Mouse (Mus musculus) granulocyte monocyte progenitor cell, adult 5-6 weeks (primary cell): ENCODE results near the gene Tars. TPM values are rescaled to one million over a fixed set of nuclear protein-coding genes. Genes with fewer than 3 reads are reported as not detected.

ENCODE experiments used
- ATAC-seq: replicated peaks from 2 replicates; pipeline ENCODE4 v1.8.0; 2016; ENCODE audit warnings: mild to moderate bottlenecking, moderate TSS enrichment, inconsistent platforms; ENCODE audit not compliant: poor library complexity, severe bottlenecking
- total RNA-seq, 2 experiments: library from RNA; stranded (forward) in 1 of 2; stranded (reverse) in 1 of 2; fragments of 200-712, 200-1000 nt in 1 of 2; fragments of >200 nt in 1 of 2; fragmentation: Nextera tagmentation in 1 of 2; gene quantifications; 2 replicates each; pipeline ENCODE4 v1.2.3; 2014 to 2017

Tars gene
- total RNA-seq, 2 experiments from 2014 or later, result 33.8 to 89.7 TPM

GRCm38 (mm10) chr15:11364795-11365194 is 34.7 kb downstream of the Tars start:
- ATAC-seq, result no peak

GRCm38 (mm10) chr15:11364112-11364511 is 35.4 kb downstream of the Tars start:
- ATAC-seq, result no peak

- ATAC-seq, result no peak
Observed at GRCm38 (mm10) chr15:11361824-11362223, 37.6 kb downstream of the Tars start.

- no peak for ATAC-seq
Observed at GRCm38 (mm10) chr15:11360888-11361287, 38.6 kb downstream of the Tars start.

- ATAC-seq, result no peak
Observed at GRCm38 (mm10) chr15:11357501-11357900, 42.0 kb downstream of the Tars start.

- no peak for ATAC-seq
Observed at GRCm38 (mm10) chr15:11355865-11356264, 43.6 kb downstream of the Tars start.

GRCm38 (mm10) chr15:11339467-11340180 is 59.8 kb downstream of the Tars start:
- no peak for ATAC-seq
